Mouse (Mus musculus) hindbrain, postnatal 0 days (tissue): ENCODE data around the gene Lgr5. TPM values are rescaled to one million over a fixed set of nuclear protein-coding genes. Genes with fewer than 3 reads are reported as not detected.

Source experiments
- ATAC-seq: fragments of 200-750 bp; cut with Nextera tagmentation; 2 replicates; pipeline ENCODE4 v1.8.0; 2017; ENCODE audit warnings: mild to moderate bottlenecking, moderate TSS enrichment, moderate library complexity
- DNase-seq: peaks from one replicate; pipeline ENCODE4 v3.0.0-alpha.2; 2015; ENCODE audit warnings: low spot score
- H3K27ac ChIP-seq: fragments of 300-500 bp; sonication (generic); 2 replicates; pipeline ENCODE4 v1.5.1; 2014; ENCODE audit warnings: mild to moderate bottlenecking
- H3K27me3 ChIP-seq: fragments of 300-500 bp; sonication (generic); 2 replicates; pipeline ENCODE4 v1.6.1; 2014; ENCODE audit warnings: low read length, mixed read lengths; ENCODE audit not compliant: insufficient read depth
- H3K36me3 ChIP-seq: fragments of 300-500 bp; sonication (generic); 2 replicates; pipeline ENCODE4 v1.6.1; 2014; ENCODE audit warnings: low read length, mixed read lengths; ENCODE audit not compliant: insufficient read depth
- H3K4me1 ChIP-seq: fragments of 300-500 bp; sonication (generic); 2 replicates; pipeline ENCODE4 v1.6.1; 2014; ENCODE audit warnings: antibody characterized with exemption, low read length, mixed read lengths; ENCODE audit not compliant: insufficient read depth
- H3K4me2 ChIP-seq: fragments of 300-500 bp; sonication (generic); 2 replicates; pipeline ENCODE4 v1.6.1; 2014; ENCODE audit warnings: low read depth, mild to moderate bottlenecking, low read length, moderate library complexity, mixed read lengths
- H3K4me3 ChIP-seq: fragments of 300-500 bp; sonication (generic); 2 replicates; pipeline ENCODE4 v1.5.1; 2014; ENCODE audit warnings: low read length
- H3K9ac ChIP-seq: fragments of 300-500 bp; sonication (generic); replicated peaks from 2 replicates; pipeline ENCODE4 v1.6.1; 2014; ENCODE audit warnings: mild to moderate bottlenecking, low read length, moderate library complexity, mixed read lengths
- H3K9me3 ChIP-seq: fragments of 300-500 bp; sonication (generic); 2 replicates; pipeline ENCODE4 v1.6.1; 2016; ENCODE audit warnings: low read length, mixed read lengths
- CTCF ChIP-seq: IDR thresholded peaks from 2 replicates; pipeline ENCODE4 v1.5.1; 2016; ENCODE audit warnings: antibody characterized with exemption, control low read depth, low read depth
- WGBS: fragments of 180-500 bp; shearing (Covaris S2); extraction: QIAGEN DNeasy Blood & Tissue Kit; methylation state at CpG from one replicate; pipeline ENCODE4 v1.1.7; 2014; 5-methylcytosine and 5-hydroxymethylcytosine counted together
- polyA plus RNA-seq: library from polyadenylated mRNA; unstranded; fragments of >200 nt; fragmentation: Nextera tagmentation; extraction: Ambion mirVana; gene quantifications from 2 replicates; pipeline ENCODE4 v1.2.1, GENCODE M21; 2015
- total RNA-seq: library from RNA; depleted of rRNA; stranded (reverse); fragments of >200 nt; gene quantifications from 2 replicates; pipeline ENCODE4 v1.2.3, GENCODE M21; 2014

Lgr5 gene
- total and polyA plus RNA-seq, 2 experiments from 2014 or later: 3.0 to 3.3 TPM

GRCm38 (mm10) chr10:115515503-115515902 lies 72.1 kb downstream of the Lgr5 start:
- no peaks in the 10 kb centered on the region for H3K9me3 ChIP-seq
- H3K9ac ChIP-seq: no peak overlapping the region
- H3K4me3 ChIP-seq: no peak overlapping the region
- WGBS: 72% methylated on average over 7 of the region's 7 CpGs
- ATAC-seq (no peak), DNase-seq (no peak)
- H3K27ac ChIP-seq: no peak overlapping the region
- H3K36me3 ChIP-seq: no peaks in the 10 kb centered on the region
- H3K27me3 ChIP-seq: no peaks in the 10 kb centered on the region
- TF ChIP-seq CTCF: no peak
- H3K4me1 ChIP-seq: no peaks in the 10 kb centered on the region
- no peak overlapping the region for H3K4me2 ChIP-seq

- TF ChIP-seq CTCF: no peak
- Histone ChIP-seq H3K4me1 (no peaks in the 10 kb centered on the region), H3K36me3 (no peaks in the 10 kb centered on the region), H3K9ac (no peak overlapping the region), H3K4me3 (no peak overlapping the region), H3K4me2 (no peak overlapping the region), H3K27ac (no peak overlapping the region), H3K27me3 (no peaks in the 10 kb centered on the region), H3K9me3 (no peaks in the 10 kb centered on the region)
- DNase-seq: no peak
- no peak for ATAC-seq
- WGBS: 93% methylated on average over 5 of the region's 5 CpGs
These were observed 76.6 kb downstream of the Lgr5 start for GRCm38 (mm10) chr10:115510959-115511358.

- Histone ChIP-seq H3K9me3 (no peaks in the 10 kb centered on the region), H3K27me3 (no peaks in the 10 kb centered on the region), H3K27ac (no peak overlapping the region), H3K4me3 (no peak overlapping the region), H3K4me1 (no peaks in the 10 kb centered on the region), H3K9ac (no peak overlapping the region), H3K4me2 (no peak overlapping the region), H3K36me3 (no peaks in the 10 kb centered on the region)
- no peak for DNase-seq
- 93% methylated on average over 16 of the region's 16 CpGs for WGBS
- no peak for ATAC-seq
- TF ChIP-seq CTCF: no peak
These were observed 81.8 kb downstream of the Lgr5 start for GRCm38 (mm10) chr10:115505631-115506239.

DNA sequence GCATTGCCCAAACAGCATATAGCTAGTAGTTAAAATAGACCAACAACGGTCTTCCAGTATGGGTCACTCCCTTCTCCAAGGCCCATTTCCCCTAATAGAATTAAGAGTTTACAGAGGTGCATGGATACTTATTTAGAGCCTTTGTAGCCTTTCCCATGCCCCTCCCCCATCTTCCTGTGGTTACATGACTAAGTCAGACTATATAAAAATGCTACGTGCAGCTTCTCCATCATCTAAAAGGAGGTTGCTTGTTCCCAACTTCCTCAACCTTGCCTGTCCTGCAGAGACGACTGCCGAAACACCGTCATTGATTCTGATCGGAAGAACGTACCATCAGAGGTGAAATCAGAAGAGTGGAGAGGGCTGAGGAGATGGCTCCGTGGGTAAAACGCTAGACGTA lies 82.4 kb downstream of the Lgr5 start:
- Histone ChIP-seq H3K9ac (no peak overlapping the region), H3K4me1 (no peaks in the 10 kb centered on the region), H3K27me3 (no peaks in the 10 kb centered on the region), H3K9me3 (no peaks in the 10 kb centered on the region), H3K4me3 (no peak overlapping the region), H3K4me2 (no peak overlapping the region), H3K36me3 (no peaks in the 10 kb centered on the region), H3K27ac (no peak overlapping the region)
- DNase-seq: no peak
- 95% methylated on average over 10 of the region's 10 CpGs for WGBS
- TF ChIP-seq CTCF: no peak
- no peak for ATAC-seq

DNA sequence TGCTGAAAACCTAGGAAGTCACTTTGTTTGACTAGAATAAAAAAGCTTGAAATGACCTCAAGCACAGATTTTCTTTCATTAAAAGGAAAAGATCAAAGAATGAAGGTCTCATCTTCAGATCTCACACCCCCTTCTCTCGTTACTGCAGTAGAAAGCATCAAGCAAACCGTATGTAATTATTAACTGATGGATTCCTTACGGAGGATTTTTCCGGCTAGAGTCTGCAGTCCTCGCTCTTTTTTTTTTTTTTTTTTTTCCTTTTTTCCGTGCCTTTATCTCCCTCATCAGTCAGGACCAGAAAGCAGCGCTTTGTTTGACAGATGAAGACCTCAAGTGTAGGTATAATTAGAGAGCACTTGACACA lies 93.8 kb downstream of the Lgr5 start:
- WGBS: 17% methylated on average over 7 of the region's 7 CpGs
- no peak overlapping the region for H3K9ac ChIP-seq
- no peaks in the 10 kb centered on the region for H3K9me3 ChIP-seq
- H3K27me3 ChIP-seq: no peaks in the 10 kb centered on the region
- no peaks in the 10 kb centered on the region for H3K36me3 ChIP-seq
- H3K4me1 ChIP-seq: no peaks in the 10 kb centered on the region
- H3K27ac ChIP-seq: no peak overlapping the region
- peak overlapping the region; percentile 17; the same call in 1 of the 2 replicates for H3K4me3 ChIP-seq
- peak overlapping the region; percentile 47 for H3K4me2 ChIP-seq
- ATAC-seq (no peak), DNase-seq (no peak)
- no peak for TF ChIP-seq CTCF

GRCm38 (mm10) chr10:115492956-115493777 lies 94.4 kb downstream of the Lgr5 start:
- H3K4me3 ChIP-seq: peak overlapping the region; percentile 17; the same call in 1 of the 2 replicates
- no peaks in the 10 kb centered on the region for H3K36me3 ChIP-seq
- no peak overlapping the region for H3K27ac ChIP-seq
- 48% methylated on average over 12 of the region's 12 CpGs for WGBS
- H3K4me1 ChIP-seq: no peaks in the 10 kb centered on the region
- TF ChIP-seq CTCF: 0 out of 2 replicates have a peak, but pooled peaks have one; percentile 2
- no peak for DNase-seq
- 0 out of 2 replicates have a peak, but pooled peaks have one; percentile 53 for ATAC-seq
- H3K9me3 ChIP-seq: no peaks in the 10 kb centered on the region
- H3K4me2 ChIP-seq: peak overlapping the region; percentile 47
- no peak overlapping the region for H3K9ac ChIP-seq
- no peaks in the 10 kb centered on the region for H3K27me3 ChIP-seq
